In the genomic region with DNA sequence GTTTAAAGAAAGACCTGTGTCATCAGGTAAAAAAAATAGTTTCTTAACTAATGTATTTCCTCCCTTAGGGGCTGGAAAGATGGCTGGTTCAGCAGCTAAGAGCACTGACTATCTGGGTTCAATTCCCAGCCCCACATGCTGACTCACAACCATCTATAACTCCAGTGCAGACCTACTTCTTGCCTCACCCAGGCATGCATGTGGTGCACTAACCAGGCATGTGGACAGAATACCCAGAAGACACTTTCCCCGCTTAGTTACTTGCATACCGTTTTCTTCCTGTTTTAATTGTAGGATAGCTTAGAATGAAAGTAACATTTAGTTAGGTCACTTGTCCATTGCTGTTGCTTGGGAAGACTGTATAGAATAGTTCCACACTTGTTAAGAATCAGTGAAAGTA, we compare ENCODE assay signal across 26 mouse cellular contexts.
"Had no signal": no experiment of that assay in that cellular context is flagged by ENCODE, and none has a peak within 500 bp of the region (broad histone marks: within the 10 kb centered on the region; RNA-seq: fewer than 3 reads in every experiment).

No protein-coding gene starts in this region.

- H3K27ac ChIP-seq: gastrocnemius, adult 2 months; heart, embryonic 13.5 days; heart, embryonic 15.5 days; hindbrain, embryonic 13.5 days; hindbrain, embryonic 15.5 days; hindbrain, postnatal 0 days; kidney, embryonic 15.5 days; kidney, postnatal 0 days; limb, embryonic 10.5 days; limb, embryonic 12.5 days had no signal

- H3K36me3 ChIP-seq: heart, embryonic 13.5 days; heart, embryonic 15.5 days; hindbrain, embryonic 15.5 days; kidney, embryonic 15.5 days; limb, embryonic 10.5 days; limb, embryonic 12.5 days had no signal

- H3K9me3 ChIP-seq: heart, embryonic 13.5 days; heart, embryonic 15.5 days; hindbrain, embryonic 13.5 days; hindbrain, embryonic 15.5 days; kidney, embryonic 15.5 days; limb, embryonic 10.5 days; limb, embryonic 12.5 days had no signal

- ATAC-seq: hindbrain, postnatal 0 days; intestine, embryonic 16.5 days had no signal

- H3K4me2 ChIP-seq: heart, embryonic 11.5 days; heart, embryonic 13.5 days; heart, embryonic 15.5 days; hindbrain, embryonic 13.5 days; hindbrain, embryonic 15.5 days; kidney, embryonic 15.5 days; limb, embryonic 12.5 days; liver, embryonic 11.5 days had no signal

- H3K4me3 ChIP-seq: gastrocnemius, adult 2 months; heart, embryonic 13.5 days; heart, embryonic 15.5 days; hindbrain, embryonic 13.5 days; hindbrain, embryonic 15.5 days; kidney, embryonic 15.5 days; limb, embryonic 10.5 days; limb, embryonic 12.5 days had no signal

- H3K27me3 ChIP-seq: heart, embryonic 13.5 days; heart, embryonic 15.5 days; hindbrain, embryonic 13.5 days; hindbrain, embryonic 15.5 days; kidney, embryonic 15.5 days; limb, embryonic 12.5 days had no signal

- H3K9ac ChIP-seq: heart, embryonic 13.5 days; heart, embryonic 15.5 days; hindbrain, embryonic 13.5 days; hindbrain, embryonic 15.5 days; kidney, embryonic 15.5 days; limb, embryonic 12.5 days had no signal

- H3K4me1 ChIP-seq: hindbrain, embryonic 13.5 days; hindbrain, embryonic 15.5 days; kidney, embryonic 15.5 days; limb, embryonic 10.5 days; limb, embryonic 12.5 days had no signal

- DNase-seq: gastrocnemius, adult 2 months; gastrocnemius, postnatal 10 days; gastrocnemius, postnatal 25 days; heart, adult 18-20 months; heart, postnatal 14 days; heart, postnatal 36 days; kidney, adult 11 months; kidney, adult 2 months; kidney, adult 9 months; kidney, postnatal 14 days; kidney, postnatal 36 days; layer of hippocampus, adult 9-11 months; layer of hippocampus, postnatal 36 days; liver had no signal
